Mouse (Mus musculus): ENCODE data around the gene Aurka. TPM values are rescaled to one million over a fixed set of nuclear protein-coding genes. Genes with fewer than 3 reads are reported as not detected.

The Aurka gene
- 31.6 and 33.3 TPM in 2 replicates for polyA plus RNA-seq (2012; rRNA removed)

GRCm38 (mm10) chr2:172370411-172371223, at the start of gene Aurka, which contains the start of gene Cstf1:
TSS of gene Aurka (minus strand) at chr2:172370535.
TSS of gene Cstf1 (plus strand) at chr2:172370681.

GRCm38 (mm10) chr2:172393391-172394051, 23.2 kb upstream of the Aurka start, which contains the start of gene Cass4:
TSS of gene Cass4 (plus strand) at chr2:172393794.

GRCm38 (mm10) chr2:172345258-172345738, 25.0 kb downstream of the Aurka start, which contains the start of gene Fam210b:
TSS of gene Fam210b (plus strand) at chr2:172345565.

Other genes with a start within 250 kb of the Aurka start
- not detected in 2 replicates for gene Mc3r, start 122.0 kb downstream of the Aurka start, polyA plus RNA-seq (2012; rRNA removed)
- 64.8 and 65.4 TPM in 2 replicates for gene Fam210b, start 25.0 kb downstream of the Aurka start, polyA plus RNA-seq (2012; rRNA removed)
- gene Cstf1, start 146 bp upstream of the Aurka start, polyA plus RNA-seq (2012; rRNA removed), result 21.2 and 21.4 TPM in 2 replicates
- gene Cass4, start 23.3 kb upstream of the Aurka start, polyA plus RNA-seq (2012; rRNA removed), result 0.48 and 0.49 TPM in 2 replicates
- gene Rtf2, start 70.0 kb upstream of the Aurka start, polyA plus RNA-seq (2012; rRNA removed), result 29.0 and 31.1 TPM in 2 replicates
- not detected in 2 replicates for gene Gcnt7, start 88.1 kb upstream of the Aurka start, polyA plus RNA-seq (2012; rRNA removed)
- 0.13 TPM in 1 of 2 replicates, not detected in the other for gene Fam209, start 102.0 kb upstream of the Aurka start, polyA plus RNA-seq (2012; rRNA removed)
- gene Tfap2c, start 179.1 kb upstream of the Aurka start, polyA plus RNA-seq (2012; rRNA removed), result not detected in 2 replicates

Data from liver, embryonic 18 days (tissue).